Mouse (Mus musculus) frontal cortex, postnatal 14 days (tissue): ENCODE measurements around the gene Wasf3.
A peak's percentile ranks its signal among the peaks of the same experiment; 100 is the strongest.
"Not testable (repeated sequence)": the region's sequence is repeated elsewhere in the genome, so short reads cannot be mapped to it uniquely, and the experiment has no call there.

Source experiments
- DNase-seq, 2 experiments: peaks; one replicate each; pipeline ENCODE4 v3.0.0; 2022; ENCODE audit warnings: low spot score in 2 of 2

Wasf3 gene

GRCm38 (mm10) chr5:146398386-146399115 is 13.8 kb downstream of the Wasf3 start:
- no peak for DNase-seq

- DNase-seq: not testable (repeated sequence)
Observed at GRCm38 (mm10) chr5:146401012-146401411, 16.2 kb downstream of the Wasf3 start.

DNA sequence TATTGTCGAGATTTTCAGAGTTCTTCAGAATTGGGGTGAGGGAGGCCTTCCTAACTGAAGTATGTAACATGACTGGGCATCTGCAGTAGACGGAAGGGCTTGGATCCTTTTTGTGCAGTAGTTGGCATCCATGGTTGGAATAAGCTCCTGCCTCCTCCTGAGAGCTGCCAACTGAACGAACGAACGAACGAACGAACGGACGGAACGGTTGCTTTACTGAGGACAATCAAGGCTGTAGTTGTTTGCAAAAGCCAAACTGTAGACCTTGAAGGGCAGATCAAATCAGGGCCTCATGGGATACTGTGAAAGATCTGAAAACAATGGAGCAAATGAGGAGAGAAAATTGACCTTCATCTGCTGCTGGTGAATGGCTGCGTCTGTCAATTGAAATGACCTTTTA is 17.5 kb downstream of the Wasf3 start:
- no peak for DNase-seq

- no peak for DNase-seq
Observed at GRCm38 (mm10) chr5:146403923-146404322, 19.1 kb downstream of the Wasf3 start.

- DNase-seq: no peak
Observed at GRCm38 (mm10) chr5:146406133-146406532, 21.3 kb downstream of the Wasf3 start.

DNA sequence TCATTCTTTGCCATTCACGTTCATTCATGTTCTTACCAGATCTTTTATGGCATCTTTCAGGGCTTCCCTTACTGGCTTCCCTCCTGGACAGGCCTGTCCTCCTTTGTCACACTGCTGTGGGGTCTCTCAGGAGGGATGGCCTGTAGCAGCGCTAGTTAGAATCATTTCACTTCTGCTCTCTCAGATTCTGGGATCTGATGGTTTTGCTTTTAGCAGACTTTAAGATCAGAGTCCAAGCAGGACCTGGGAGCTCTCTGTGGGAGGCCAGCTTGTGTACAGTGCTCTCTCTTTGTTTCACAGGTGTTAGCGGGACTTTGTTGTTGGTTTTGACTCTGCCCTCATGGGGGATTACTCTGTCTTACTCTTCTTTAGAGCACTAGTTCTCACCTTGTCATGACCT is 23.0 kb downstream of the Wasf3 start:
- no peak for DNase-seq

GRCm38 (mm10) chr5:146408604-146409003 is 23.8 kb downstream of the Wasf3 start:
- DNase-seq: no peak

DNA sequence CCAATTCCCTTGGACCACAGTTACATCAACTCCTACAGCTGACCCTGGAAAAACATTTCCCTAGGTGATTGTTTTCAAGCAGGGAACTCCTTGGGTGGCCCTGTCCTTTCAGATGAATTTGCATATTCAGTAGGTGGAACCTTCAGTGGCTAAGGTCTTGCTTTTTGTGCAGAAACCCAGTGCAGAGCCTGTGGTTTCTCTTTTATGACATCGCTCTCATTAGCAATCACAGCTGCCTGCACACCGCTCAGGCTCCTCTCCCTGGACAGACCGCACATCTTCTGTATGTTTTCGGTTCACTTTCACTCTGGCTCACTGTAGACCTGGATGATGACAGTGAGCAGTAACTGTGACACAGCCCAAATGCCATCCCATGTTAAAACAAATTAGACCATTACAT is 26.0 kb downstream of the Wasf3 start:
- no peak for DNase-seq

- DNase-seq: peak; percentile 54 to 67
Observed at GRCm38 (mm10) chr5:146412743-146413430, 28.1 kb downstream of the Wasf3 start.

- DNase-seq: no peak
Observed at GRCm38 (mm10) chr5:146414611-146415010, 29.8 kb downstream of the Wasf3 start.

GRCm38 (mm10) chr5:146415218-146415617 is 30.4 kb downstream of the Wasf3 start:
- no peak for DNase-seq

DNA sequence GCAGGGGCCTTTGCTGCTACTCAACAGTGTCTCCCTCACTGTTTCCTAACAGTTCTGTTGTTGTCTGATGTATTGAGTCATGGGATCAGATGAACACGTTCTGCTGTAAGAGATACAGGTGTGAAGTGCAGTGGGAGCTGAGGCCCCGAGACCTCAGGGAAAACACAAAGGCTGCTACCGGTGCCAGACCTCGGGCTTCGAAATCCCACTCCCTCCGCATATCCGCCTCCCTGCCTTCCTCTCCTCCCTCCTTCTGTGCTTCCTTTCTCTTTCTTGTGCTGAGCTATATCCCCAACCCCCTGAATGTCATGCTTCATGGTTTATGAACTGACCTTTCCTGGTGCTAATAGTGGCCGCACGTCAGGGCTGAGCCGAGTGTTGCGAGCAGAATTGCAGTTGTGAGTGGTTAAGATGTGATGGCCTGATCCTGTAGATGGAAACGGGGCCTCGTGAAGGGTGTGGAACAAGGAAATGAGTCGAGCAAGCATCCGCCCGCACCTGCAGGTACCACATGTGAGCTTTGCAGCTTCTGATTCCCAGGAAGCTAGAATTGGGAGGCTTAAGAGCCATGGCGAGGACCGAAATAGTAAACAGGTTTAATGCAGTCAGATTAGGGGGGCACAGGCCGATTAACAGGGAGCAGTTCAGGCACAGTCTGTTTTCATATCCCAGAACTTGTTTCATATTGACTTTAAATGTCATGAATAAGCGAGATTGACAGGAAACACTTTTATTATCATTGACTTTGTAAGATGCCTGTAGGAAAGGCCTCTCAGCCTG is 31.7 kb downstream of the Wasf3 start:
- no peak for DNase-seq

DNA sequence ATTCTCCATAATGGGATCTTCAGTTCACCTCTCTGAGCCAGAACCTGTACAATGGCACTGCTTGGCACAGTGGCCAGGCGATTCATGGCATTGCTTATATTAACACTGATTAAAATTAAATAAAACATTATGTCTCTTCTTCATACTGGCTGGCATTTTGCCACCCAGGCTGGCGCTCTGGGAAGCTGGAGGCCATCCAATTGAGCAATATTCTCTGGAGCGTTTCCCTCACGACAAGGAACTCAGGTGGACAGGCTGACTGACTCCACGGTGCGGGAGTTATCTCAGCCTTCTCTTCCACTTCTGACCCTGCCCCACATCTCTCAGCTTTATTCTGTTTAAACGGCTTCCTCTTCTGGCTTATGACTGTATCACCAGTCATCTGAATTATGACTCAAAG is 33.3 kb downstream of the Wasf3 start:
- DNase-seq: no peak

GRCm38 (mm10) chr5:146420081-146420480 is 35.3 kb downstream of the Wasf3 start:
- no peak for DNase-seq

GRCm38 (mm10) chr5:146424711-146425326 is 40.0 kb downstream of the Wasf3 start:
- peak; percentile 18 to 57 for DNase-seq

- no peak for DNase-seq
Observed at GRCm38 (mm10) chr5:146425656-146426055, 40.9 kb downstream of the Wasf3 start.

- DNase-seq: peak in 1 of 2 experiments; percentile 4
Observed at GRCm38 (mm10) chr5:146428109-146428508, 43.3 kb downstream of the Wasf3 start.

GRCm38 (mm10) chr5:146431821-146432220 is 47.0 kb downstream of the Wasf3 start:
- peak in 1 of 2 experiments; percentile 2 for DNase-seq

- no peak for DNase-seq
Observed at GRCm38 (mm10) chr5:146432476-146432875, 47.7 kb downstream of the Wasf3 start.

GRCm38 (mm10) chr5:146435316-146435715 is 50.5 kb downstream of the Wasf3 start:
- DNase-seq: no peak

DNA sequence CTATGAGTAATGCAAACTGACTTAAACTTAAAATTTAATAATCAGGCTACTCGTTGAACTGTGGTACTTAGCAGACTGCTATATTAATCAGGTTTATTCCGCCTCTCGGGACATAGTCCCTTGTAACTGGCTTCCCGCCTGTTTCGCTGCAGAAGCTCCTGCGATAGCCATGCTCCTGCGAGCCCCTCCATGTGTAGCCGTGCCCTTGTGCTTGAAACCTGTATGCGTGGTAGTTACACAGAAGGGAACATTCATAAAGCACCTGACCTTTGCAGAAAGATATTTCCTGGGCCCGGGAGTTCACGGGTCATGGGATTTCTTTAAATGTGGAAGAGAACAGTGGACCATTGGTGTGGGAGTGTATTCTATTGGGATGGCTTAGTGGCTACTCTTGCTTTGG is 52.0 kb downstream of the Wasf3 start:
- DNase-seq: no peak

DNA sequence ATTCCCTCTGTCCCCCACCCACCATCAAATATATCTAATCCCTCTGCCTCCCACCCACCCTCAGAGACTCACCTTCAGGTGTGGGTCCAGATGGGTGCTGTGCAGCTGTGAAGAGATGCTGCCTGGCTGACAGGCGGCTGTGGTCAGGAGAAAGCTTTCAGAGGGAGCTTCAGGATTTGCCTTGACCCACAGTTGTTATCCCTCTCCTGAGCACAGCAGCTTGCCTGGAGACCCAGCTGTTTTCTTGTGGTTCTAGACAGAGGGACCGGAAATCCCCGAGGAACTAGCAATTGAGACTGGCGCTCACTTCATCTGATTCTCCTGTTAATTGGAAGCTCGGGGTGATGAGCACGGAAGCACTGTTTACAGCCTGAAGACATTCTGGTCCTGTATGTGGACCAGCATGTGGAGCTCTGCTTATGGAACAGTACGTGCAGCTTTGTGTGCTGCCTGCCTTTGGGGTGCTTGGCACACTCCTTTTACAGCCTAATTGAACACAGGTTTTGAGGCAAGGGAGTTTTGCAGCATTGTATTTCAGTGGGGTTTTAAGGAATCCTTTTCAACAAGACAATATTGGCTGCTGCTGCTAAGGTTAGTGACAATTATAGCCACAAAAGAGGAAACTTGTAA is 54.5 kb downstream of the Wasf3 start:
- DNase-seq: no peak
